Mouse (Mus musculus) kidney, embryonic 14.5 days (tissue): ENCODE measurements around the gene Trpd52l3. TPM values are rescaled to one million over a fixed set of nuclear protein-coding genes. Genes with fewer than 3 reads are reported as not detected.
"Not testable (repeated sequence)": the region's sequence is repeated elsewhere in the genome, so short reads cannot be mapped to it uniquely, and the experiment has no call there.

ENCODE experiments used
- ATAC-seq: fragments of 200-750 bp; cut with Nextera tagmentation; 2 replicates; pipeline ENCODE4 v1.8.0; 2017; ENCODE audit warnings: moderate number of reproducible peaks, mild to moderate bottlenecking, moderate TSS enrichment, moderate library complexity; ENCODE audit not compliant: low FRiP score, low TSS enrichment
- H3K27ac ChIP-seq: fragments of 300-500 bp; sonication (generic); 2 replicates; pipeline ENCODE4 v1.5.1; 2014; ENCODE audit warnings: low read depth, mild to moderate bottlenecking, low read length, moderate library complexity, mixed read lengths
- H3K27me3 ChIP-seq: fragments of 300-500 bp; sonication (generic); 2 replicates; pipeline ENCODE4 v1.6.1; 2014; ENCODE audit warnings: mild to moderate bottlenecking, low read length; ENCODE audit not compliant: control insufficient read depth, insufficient read depth
- H3K36me3 ChIP-seq: fragments of 300-500 bp; sonication (generic); 2 replicates; pipeline ENCODE4 v1.6.1; 2014; ENCODE audit warnings: low read length, mixed read lengths; ENCODE audit not compliant: control insufficient read depth, insufficient read depth
- H3K4me1 ChIP-seq: fragments of 300-500 bp; sonication (generic); 2 replicates; pipeline ENCODE4 v1.6.1; 2014; ENCODE audit warnings: low read length, mixed read lengths; ENCODE audit not compliant: control insufficient read depth, insufficient read depth
- H3K4me2 ChIP-seq: fragments of 300-500 bp; sonication (generic); replicated peaks from 2 replicates; pipeline ENCODE4 v1.6.1; 2014; ENCODE audit warnings: low read depth, mild to moderate bottlenecking, low read length
- H3K4me3 ChIP-seq: fragments of 300-500 bp; sonication (generic); 2 replicates; pipeline ENCODE4 v1.5.1; 2014; ENCODE audit warnings: mild to moderate bottlenecking, low read length
- H3K9ac ChIP-seq: fragments of 300-500 bp; sonication (generic); 2 replicates; pipeline ENCODE4 v1.6.1; 2014; ENCODE audit warnings: low read depth, mild to moderate bottlenecking, low read length, moderate library complexity
- H3K9me3 ChIP-seq: fragments of 300-500 bp; sonication (generic); 2 replicates; pipeline ENCODE4 v1.6.1; 2016; ENCODE audit warnings: low read length; ENCODE audit not compliant: control insufficient read depth
- WGBS: fragments of 180-500 bp; shearing (Covaris S2); extraction: QIAGEN DNeasy Blood & Tissue Kit; methylation state at CpG from one replicate; pipeline ENCODE4 v1.1.7; 2014; 5-methylcytosine and 5-hydroxymethylcytosine counted together
- polyA plus RNA-seq: library from polyadenylated mRNA; unstranded; fragments of >200 nt; fragmentation: Nextera tagmentation; extraction: Ambion mirVana; gene quantifications from 2 replicates; pipeline ENCODE4 v1.2.1, GENCODE M21; 2014

Trpd52l3 gene
- polyA plus RNA-seq, 1 experiment from 2014 or later, result not detected

DNA sequence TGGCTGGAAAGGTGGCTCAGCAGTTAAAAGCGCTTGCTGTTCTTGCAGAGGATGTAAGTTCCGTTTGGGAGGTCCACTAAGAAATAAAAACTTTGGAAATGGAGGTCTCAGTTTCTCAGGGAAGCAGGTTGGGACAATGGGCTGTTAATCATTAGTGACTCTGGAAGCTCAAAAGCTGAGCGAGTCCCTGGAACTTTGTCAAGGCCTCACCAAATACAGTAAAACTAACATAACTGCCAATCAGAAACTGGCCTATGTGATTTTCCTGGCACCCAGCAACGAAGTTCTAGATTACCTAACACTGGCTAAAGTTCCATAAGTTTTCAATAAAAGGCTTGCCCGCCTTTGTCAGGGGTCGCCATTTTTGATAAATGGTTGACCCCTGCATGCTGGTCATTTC, 12.6 kb downstream of the Trpd52l3 start:
- H3K36me3 ChIP-seq, result no peaks in the 10 kb centered on the region
- H3K4me3 ChIP-seq, result no peak overlapping the region
- H3K9me3 ChIP-seq, result no peaks in the 10 kb centered on the region
- H3K4me2 ChIP-seq, result no peak overlapping the region
- H3K9ac ChIP-seq, result no peak overlapping the region
- ATAC-seq, result no peak
- no peak overlapping the region for H3K27ac ChIP-seq
- no peaks in the 10 kb centered on the region for H3K4me1 ChIP-seq
- WGBS, result 63% methylated on average over 6 of the region's 6 CpGs
- no peaks in the 10 kb centered on the region for H3K27me3 ChIP-seq

- H3K36me3 ChIP-seq, H3K9ac ChIP-seq, H3K27me3 ChIP-seq, H3K4me2 ChIP-seq, H3K4me1 ChIP-seq, H3K4me3 ChIP-seq, H3K9me3 ChIP-seq, H3K27ac ChIP-seq, ATAC-seq: not testable (repeated sequence)
- WGBS, result 96% methylated on average over 10 of the region's 10 CpGs
These were observed 19.8 kb downstream of the Trpd52l3 start for GRCm38 (mm10) chr19:30023419-30023818.

- Histone ChIP-seq H3K27me3 (no peaks in the 10 kb centered on the region), H3K4me3 (no peak overlapping the region; the same call in 1 of the 2 replicates), H3K9me3 (no peaks in the 10 kb centered on the region), H3K9ac (no peak overlapping the region), H3K4me2 (peak overlapping the region; percentile 75; the same call in 1 of the 2 replicates), H3K4me1 (peaks cover 19% of the 10 kb centered on the region), H3K36me3 (no peaks in the 10 kb centered on the region), H3K27ac (no peak overlapping the region; the same call in 1 of the 2 replicates)
- WGBS, result 36% methylated on average over 11 of the region's 11 CpGs
- ATAC-seq, result no peak
These were observed 25.6 kb downstream of the Trpd52l3 start for GRCm38 (mm10) chr19:30029002-30029710.

DNA sequence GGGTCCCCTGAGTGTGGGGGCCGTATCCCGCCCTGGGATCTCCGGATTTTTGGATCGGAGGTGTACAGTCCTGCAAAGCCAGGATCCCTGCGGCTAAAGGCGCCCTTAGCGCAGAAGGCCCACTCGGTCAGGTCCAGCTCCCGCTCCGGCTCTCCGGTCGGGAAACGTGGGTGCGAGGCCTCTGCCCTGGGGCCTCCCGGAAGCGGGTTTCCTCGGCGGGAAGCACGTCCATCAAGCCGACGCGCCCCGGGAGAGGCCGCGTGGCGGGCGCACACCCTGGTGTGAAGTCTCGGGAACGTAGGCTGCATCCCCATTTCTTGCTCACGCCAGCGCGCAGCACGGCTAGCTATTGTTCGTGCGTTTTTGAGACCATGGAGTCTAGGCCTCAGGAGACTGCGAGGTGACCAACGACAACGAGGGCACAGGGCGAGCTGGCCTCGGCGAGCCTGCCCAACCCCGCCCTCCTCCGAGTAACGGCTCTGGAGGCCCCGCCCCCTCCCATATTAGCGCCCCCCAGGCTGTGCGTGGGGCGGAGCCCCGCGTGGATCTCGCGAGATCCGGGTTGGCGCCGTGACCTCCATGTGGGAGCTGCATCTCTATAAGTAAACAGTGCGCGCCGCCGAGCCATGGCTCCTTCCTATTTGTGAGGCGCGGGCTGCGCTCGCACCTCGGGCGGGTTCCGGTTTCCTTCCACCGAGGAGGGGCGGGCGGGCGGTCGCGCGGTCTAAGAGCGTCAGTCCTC, 26.5 kb downstream of the Trpd52l3 start, which contains the start of gene Uhrf2:
Uhrf2 (plus strand) TSS at position 620 of the 742 bp plus-strand sequence.
- Histone ChIP-seq H3K9me3 (no peaks in the 10 kb centered on the region), H3K27me3 (no peaks in the 10 kb centered on the region), H3K27ac (peak within 1 kb of the TSS; percentile 95), H3K4me2 (peak within 1 kb of the TSS; percentile 75), H3K9ac (peak within 1 kb of the TSS; percentile 99), H3K36me3 (no peaks in the 10 kb centered on the region), H3K4me3 (peak within 1 kb of the TSS; percentile 80), H3K4me1 (peaks cover 21% of the 10 kb centered on the region)
- peak; percentile 96 for ATAC-seq
- WGBS, result 2% methylated on average over 73 of the region's 74 CpGs

- ATAC-seq, result peak; percentile 45
- H3K27me3 ChIP-seq, result no peaks in the 10 kb centered on the region
- WGBS, result under 1% methylated on average over 72 of the region's 92 CpGs
- peak overlapping the region; percentile 99 for H3K9ac ChIP-seq
- no peaks in the 10 kb centered on the region for H3K9me3 ChIP-seq
- peak overlapping the region; percentile 75 for H3K4me2 ChIP-seq
- peak overlapping the region; percentile 95 for H3K27ac ChIP-seq
- no peaks in the 10 kb centered on the region for H3K36me3 ChIP-seq
- H3K4me3 ChIP-seq, result peak overlapping the region; percentile 80
- H3K4me1 ChIP-seq, result peaks cover 21% of the 10 kb centered on the region
These were observed 27.3 kb downstream of the Trpd52l3 start for GRCm38 (mm10) chr19:30030636-30031467.

DNA sequence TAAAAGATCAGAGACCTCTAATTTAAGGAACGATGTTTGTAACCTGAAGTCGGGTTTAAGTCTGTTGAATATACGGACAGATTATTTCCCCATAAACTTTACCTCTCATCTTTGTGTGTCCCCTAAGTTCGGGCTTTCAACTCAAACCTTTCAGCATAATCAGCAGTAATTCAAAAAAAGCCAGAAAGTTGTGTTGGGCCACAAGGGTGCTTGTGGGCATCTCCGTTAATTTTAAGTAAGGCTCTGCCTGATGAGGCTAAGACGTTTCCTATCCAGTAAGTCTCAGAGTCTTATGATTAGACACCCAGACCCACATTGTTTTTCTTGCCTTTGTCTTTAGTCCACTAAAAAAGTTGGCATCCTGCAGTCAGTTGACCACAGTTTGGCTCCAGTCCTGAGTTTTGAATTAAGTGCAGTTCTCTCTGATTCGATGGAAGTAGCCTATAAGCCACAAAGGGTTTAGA, 27.9 kb downstream of the Trpd52l3 start:
- Histone ChIP-seq H3K9me3 (no peaks in the 10 kb centered on the region), H3K4me2 (peak overlapping the region; percentile 75), H3K9ac (peak overlapping the region; percentile 99), H3K27me3 (no peaks in the 10 kb centered on the region), H3K36me3 (no peaks in the 10 kb centered on the region), H3K4me1 (peaks cover 21% of the 10 kb centered on the region), H3K4me3 (peak overlapping the region; percentile 80), H3K27ac (no peak overlapping the region; the same call in 1 of the 2 replicates)
- WGBS, result under 1% methylated on average over 7 of the region's 7 CpGs
- no peak for ATAC-seq

DNA sequence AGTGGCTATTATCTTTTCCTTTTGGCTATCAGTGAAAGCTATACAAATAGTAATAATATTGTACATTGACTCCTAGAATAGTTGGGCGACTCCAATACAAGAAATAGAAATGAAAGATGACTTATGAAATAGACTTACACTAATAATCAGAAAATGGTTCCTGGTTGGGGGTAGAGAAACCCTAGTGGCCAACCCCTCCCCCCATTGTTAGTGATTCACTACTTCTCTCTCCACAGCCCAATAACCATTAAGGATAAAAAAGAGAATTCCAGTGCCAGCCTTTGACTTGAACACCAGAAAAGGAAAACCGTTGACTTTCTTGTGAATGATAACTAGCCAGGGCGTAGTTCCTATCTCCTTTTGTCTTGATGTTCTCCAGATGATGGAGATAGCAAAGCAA, 28.6 kb downstream of the Trpd52l3 start:
- no peaks in the 10 kb centered on the region for H3K27me3 ChIP-seq
- 62% methylated on average over 3 of the region's 3 CpGs for WGBS
- peak overlapping the region; percentile 75 for H3K4me2 ChIP-seq
- H3K4me3 ChIP-seq, result peak overlapping the region; percentile 80
- H3K9me3 ChIP-seq, result no peaks in the 10 kb centered on the region
- ATAC-seq, result no peak
- H3K9ac ChIP-seq, result peak overlapping the region; percentile 99; the same call in 1 of the 2 replicates
- H3K4me1 ChIP-seq, result peaks cover 21% of the 10 kb centered on the region
- H3K27ac ChIP-seq, result no peak overlapping the region
- no peaks in the 10 kb centered on the region for H3K36me3 ChIP-seq

DNA sequence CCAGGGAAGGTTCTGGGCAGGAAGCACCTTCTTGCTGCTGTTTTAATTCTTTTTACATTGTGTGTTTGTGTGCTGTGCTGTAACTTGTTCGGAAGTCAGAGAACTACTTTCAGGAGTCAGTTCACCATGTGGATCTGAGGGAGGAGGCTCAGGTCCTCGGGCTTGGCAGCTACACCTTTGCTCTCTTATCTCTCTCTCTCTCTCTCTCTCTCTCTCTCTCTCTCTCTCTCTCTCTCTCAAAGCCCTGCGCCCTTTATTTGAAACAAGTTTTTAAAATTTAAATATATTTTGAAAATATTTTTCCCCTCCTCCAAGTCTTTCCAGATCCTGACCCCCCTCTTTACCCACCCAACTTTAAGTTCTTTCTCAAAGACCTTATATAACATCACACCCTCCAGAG, 31.8 kb downstream of the Trpd52l3 start:
- no peak overlapping the region for H3K9ac ChIP-seq
- WGBS, result 54% methylated on average over 3 of the region's 3 CpGs

More for the DNA sequence above, 31.8 kb downstream of the Trpd52l3 start:
- no peak overlapping the region for H3K4me3 ChIP-seq
- no peak overlapping the region for H3K4me2 ChIP-seq
- no peaks in the 10 kb centered on the region for H3K9me3 ChIP-seq
- H3K27ac ChIP-seq, result no peak overlapping the region
- H3K4me1 ChIP-seq, result peaks cover 17% of the 10 kb centered on the region
- ATAC-seq, result no peak
- peaks cover 5% of the 10 kb centered on the region for H3K36me3 ChIP-seq
- H3K27me3 ChIP-seq, result no peaks in the 10 kb centered on the region
